Mouse (Mus musculus) myocyte (in vitro differentiated cells): ENCODE data around the gene Pgp.

Experiments
- CEBPB ChIP-seq: IDR thresholded peaks from 2 replicates; pipeline ENCODE4 v1.6.1; 2011; ENCODE audit warnings: mild to moderate bottlenecking, moderate library complexity; ENCODE audit not compliant: poor library complexity, insufficient read depth, severe bottlenecking
- E2F4 ChIP-seq: IDR thresholded peaks from one replicate; pipeline ENCODE4 v1.6.1; 2011; ENCODE audit warnings: mild to moderate bottlenecking, control low read depth, moderate library complexity; ENCODE audit not compliant: insufficient read depth
- MAX ChIP-seq: IDR thresholded peaks from one replicate; pipeline ENCODE4 v1.6.1; 2011; ENCODE audit warnings: low read depth, mild to moderate bottlenecking, control low read depth
- MYOD1 ChIP-seq, 3 experiments: IDR thresholded peaks; one replicate each; pipeline ENCODE4 v1.6.1; 2011; ENCODE audit warnings: control low read depth in 2 of 3, low read depth in 2 of 3, mild to moderate bottlenecking in 2 of 3, moderate library complexity in 1 of 3; ENCODE audit not compliant: insufficient read length in 2 of 3, control insufficient read depth in 1 of 3
- MYOG ChIP-seq, 3 experiments: IDR thresholded peaks; one replicate each; pipeline ENCODE4 v1.6.1; 2011; ENCODE audit warnings: control low read depth in 2 of 3, low read depth in 2 of 3, mild to moderate bottlenecking in 2 of 3; ENCODE audit not compliant: insufficient read length in 2 of 3, control insufficient read depth in 1 of 3, insufficient read depth in 1 of 3
- POLR2A ChIP-seq: IDR thresholded peaks from one replicate; pipeline ENCODE4 v1.6.1; 2011; ENCODE audit warnings: low read depth, mild to moderate bottlenecking, control low read depth, moderate library complexity; ENCODE audit not compliant: insufficient read length
- POLR2AphosphoS2 ChIP-seq: IDR thresholded peaks from one replicate; pipeline ENCODE4 v1.6.1; 2011; ENCODE audit warnings: low read depth, control low read depth; ENCODE audit not compliant: insufficient read length
- REST ChIP-seq: IDR thresholded peaks from one replicate; pipeline ENCODE4 v1.6.1; 2011; ENCODE audit warnings: mild to moderate bottlenecking, control low read depth, moderate library complexity; ENCODE audit not compliant: insufficient read depth, insufficient read length
- TCF12 ChIP-seq: IDR thresholded peaks from one replicate; pipeline ENCODE4 v1.6.1; 2011; ENCODE audit warnings: mild to moderate bottlenecking, control low read depth; ENCODE audit not compliant: poor library complexity, insufficient read depth, severe bottlenecking
- USF1 ChIP-seq: IDR thresholded peaks from one replicate; pipeline ENCODE4 v1.6.1; 2011; ENCODE audit warnings: low read depth, mild to moderate bottlenecking, control low read depth, moderate library complexity

GRCm38 (mm10) chr17:24520450-24520849, 50.3 kb downstream of the Pgp start:
- no peak for TF ChIP-seq POLR2A
- TF ChIP-seq CEBPB: no peak
- no peak for TF ChIP-seq USF1
- peak in 2 of 3 experiments; percentile 68 to 71 for TF ChIP-seq MYOD1 (IDR thresholded peaks at IDR 0.05; ENCODE audit: control insufficient read depth in 1 of 3, insufficient read length in 2 of 3, low read depth in 2 of 3)
- no peak for TF ChIP-seq POLR2AphosphoS2
- no peak for TF ChIP-seq E2F4
- no peak for TF ChIP-seq TCF12
- no peak for TF ChIP-seq MAX
- peak in 2 of 3 experiments; percentile 31 to 81 for TF ChIP-seq MYOG (IDR thresholded peaks at IDR 0.05; ENCODE audit: control insufficient read depth in 1 of 3, insufficient read depth in 1 of 3, insufficient read length in 2 of 3, low read depth in 2 of 3)
- no peak for TF ChIP-seq REST
